Mouse (Mus musculus): Measurements from ENCODE around the gene Fah.

Gene Fah

DNA sequence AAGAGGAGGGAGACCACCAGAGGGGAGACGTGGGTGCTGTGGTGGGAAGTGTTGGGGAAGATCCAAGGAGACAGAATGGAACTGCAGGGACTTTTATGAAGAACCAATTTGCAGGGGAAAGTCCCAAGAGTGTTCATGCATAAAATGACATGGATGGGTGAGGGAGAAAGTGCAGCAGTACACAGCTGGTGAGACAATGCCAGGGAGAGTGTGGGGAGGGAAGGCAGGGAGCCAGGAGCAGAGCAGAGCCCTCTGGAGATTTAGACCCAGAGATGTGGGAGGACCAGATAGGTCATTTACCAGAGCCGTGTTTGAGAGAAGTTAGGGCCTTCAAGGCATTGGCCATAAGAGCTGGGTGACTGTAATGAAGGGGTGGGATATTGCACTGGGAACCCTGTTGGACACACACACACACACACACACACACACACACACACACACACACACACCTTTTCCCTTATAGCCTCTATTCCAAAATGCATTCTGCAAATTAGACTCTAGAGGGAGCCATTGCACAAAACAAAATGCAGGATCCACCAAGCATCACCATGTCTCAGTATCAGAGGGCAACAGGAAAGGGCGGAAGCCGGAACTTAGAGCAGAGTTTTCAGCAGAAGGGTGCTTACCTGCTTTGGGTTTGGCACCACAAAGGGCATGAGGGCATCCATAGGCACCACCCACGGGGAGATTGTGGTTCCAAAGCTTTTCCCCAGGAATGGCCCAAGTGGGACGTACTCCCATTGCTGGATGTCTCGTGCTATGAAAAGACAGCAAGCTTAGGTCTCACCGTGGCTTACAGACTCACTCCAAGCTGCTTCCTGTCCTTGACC is 12.2 kb downstream of the Fah start:
- no peak for DNase-seq

DNA sequence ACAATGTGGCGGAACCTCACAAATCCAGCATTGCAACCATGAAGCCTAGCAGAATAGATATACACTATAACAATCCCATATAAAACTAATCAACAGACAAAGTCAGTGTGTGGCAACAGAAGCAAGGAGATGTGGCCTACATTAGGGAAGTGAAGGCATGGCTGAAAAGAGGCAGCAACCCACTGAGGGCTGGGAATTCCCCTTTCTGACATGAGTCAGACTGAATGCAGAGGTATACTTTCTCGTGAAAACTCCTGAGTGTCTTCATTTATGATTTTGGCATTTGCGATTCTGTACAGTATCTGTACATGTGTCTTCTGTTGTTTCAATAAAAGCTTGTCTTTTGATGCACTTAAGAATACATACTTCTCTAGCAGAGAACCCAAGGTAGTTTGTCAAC is 15.2 kb downstream of the Fah start:
- no peak for DNase-seq

DNA sequence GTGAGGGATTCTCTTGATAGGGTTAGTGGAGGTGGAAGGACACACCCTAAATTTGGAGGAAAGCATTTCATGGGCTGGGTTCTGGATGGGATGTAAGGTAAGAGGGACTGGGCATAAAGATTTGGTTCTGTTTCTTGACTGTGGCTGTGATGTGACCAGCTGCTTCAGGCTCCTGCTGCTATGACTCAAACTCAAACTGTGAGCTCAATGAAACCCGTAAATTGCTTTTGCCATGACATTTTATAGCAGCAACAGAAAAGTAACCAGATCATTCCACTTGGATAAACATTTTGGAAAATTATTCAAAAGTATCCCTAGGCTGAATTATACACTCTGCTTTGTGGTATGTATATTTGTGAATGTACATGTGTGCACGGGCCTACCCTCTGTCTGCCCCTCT is 15.9 kb downstream of the Fah start:
- DNase-seq, result no peak

DNA sequence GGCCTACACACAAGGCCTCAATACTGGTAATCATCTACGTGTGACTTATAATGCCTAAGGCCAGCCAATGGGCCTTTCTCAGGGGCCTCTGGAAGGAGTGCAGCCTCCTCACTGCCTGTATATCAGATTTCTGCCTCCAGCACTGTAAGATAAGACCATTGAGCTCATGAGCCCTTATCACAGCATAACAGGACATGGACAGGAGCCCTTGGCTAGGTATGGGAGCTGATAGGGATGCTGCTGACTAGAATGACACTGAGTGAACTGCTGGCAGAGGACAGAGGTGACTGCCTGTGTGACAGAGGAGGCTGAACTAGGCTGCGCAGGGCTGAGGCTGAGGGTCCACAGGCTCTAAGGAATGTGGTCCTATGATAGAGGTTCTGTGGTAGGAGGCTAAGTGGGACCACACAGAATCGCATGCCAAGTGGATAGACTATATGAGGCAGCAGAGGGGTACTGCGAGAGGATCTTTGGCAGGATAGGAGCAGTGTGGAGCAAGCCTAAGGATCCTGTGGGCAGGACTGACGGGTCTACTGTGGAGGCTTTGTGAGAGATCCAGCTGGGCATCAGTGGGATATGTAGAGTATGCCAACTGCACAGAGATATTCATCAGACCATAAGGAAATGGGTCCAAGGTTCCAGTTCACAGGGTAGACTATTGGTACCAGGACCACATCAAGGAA is 19.3 kb downstream of the Fah start:
- DNase-seq, result no peak

DNA sequence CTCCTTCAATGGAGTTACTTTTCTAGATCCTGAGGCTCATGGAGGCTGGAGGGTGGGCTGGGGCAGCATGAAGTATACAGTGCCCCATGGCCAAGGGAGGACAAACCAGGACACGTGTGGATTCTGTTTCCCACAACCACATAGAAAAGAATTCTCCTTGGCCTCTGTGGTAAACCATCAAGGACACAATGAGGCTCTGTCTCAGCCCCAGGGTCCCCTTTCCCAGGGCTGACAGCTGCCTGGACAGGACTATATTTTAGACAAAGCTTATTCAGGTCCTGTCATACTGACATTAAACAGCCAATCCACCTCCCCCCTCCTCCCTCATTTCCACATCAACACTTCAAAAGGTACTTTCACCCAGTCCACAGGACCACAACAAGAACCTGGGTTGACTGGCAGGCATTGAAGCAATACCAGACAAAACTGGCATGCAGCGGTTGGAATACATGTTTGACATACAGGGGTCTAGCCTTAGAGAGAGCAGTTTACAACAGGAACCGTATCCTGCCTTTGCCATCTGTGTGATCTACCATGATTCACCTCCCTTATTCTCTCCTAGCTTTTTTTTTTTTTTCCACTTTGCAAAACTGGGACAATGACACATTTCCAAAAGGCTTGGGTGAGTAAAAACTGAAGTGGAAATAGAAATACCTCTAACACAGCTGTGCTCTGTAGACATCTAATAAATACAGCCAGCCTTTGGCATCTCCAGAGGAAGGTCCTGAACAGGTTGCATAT is 20.0 kb downstream of the Fah start:
- no peak for DNase-seq

DNA sequence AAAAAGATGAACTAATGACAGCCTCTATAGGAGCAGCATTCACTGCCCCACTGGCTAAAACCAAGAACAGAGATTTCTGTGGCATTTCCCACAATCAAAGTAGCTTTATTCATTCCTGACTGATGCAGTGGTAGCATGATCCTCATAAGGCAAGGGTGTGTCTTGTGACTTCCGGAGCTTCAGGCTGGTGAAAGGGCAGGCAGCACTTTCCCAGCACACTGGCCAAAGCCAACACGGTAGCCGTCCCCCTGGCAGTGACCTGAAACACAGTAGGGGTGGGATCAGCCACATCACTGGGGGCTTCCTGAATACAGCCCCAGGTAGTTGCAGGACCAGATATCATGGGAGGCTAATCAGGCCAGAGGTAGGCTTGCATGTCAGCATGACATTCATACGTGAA is 21.4 kb downstream of the Fah start:
- DNase-seq, result no peak

DNA sequence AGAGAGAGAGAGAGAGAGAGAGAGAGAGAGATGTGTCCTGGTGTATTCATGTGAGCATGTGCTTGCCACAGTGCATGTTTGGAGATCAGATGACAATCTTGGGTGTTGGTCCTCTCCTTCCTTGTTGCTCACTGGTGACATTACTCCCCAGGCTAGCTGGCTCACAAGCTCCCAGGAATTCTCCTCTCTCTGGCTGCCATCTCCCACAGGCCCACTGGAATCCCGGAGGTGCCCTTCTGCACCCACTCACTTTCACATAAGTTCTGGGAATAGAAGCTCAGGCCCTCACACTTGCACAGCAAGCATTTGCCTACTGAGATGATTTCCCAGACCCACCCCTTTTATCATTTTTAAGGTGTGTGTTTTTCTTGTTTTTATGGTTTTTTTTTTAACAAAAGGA is 26.8 kb downstream of the Fah start:
- DNase-seq, result no peak

DNA sequence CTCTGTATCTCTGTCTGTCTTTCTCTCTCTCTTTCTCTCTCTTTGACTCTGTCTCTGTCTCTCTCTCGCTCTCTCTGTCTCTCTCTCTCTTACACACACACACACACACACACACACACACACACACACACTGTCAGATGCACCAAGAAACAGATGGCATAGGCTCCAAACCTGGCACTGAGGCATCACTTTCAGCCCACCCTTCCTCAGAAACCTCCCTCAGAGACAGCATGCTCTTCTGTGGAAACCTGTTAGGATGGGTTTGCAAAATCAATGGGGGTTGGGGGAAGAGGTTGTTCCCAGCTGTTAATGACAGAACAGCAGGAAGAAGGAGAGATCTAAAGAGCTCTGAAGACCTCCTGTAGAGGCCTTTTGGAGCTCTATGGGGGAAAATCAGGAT is 27.7 kb downstream of the Fah start:
- DNase-seq, result peak; percentile 72

DNA sequence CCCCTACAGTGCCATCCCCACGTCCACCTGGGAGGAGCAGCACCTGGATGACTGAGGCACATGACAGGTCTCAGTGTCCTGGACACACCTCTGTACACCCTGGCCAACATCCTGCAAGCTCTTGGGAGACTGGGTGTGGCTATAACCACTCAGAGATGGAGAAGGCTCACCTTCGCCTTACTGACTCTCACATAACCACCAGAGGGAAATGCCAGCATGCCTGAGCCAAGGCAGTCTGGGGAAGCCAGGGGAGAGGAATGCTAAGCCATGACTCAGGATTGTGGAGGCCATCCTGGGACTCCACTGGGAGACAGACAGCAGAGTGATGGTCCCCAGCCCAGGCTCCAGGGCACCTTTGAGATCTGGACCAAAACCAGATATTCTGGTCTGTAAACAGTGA is 29.5 kb downstream of the Fah start:
- no peak for DNase-seq

DNA sequence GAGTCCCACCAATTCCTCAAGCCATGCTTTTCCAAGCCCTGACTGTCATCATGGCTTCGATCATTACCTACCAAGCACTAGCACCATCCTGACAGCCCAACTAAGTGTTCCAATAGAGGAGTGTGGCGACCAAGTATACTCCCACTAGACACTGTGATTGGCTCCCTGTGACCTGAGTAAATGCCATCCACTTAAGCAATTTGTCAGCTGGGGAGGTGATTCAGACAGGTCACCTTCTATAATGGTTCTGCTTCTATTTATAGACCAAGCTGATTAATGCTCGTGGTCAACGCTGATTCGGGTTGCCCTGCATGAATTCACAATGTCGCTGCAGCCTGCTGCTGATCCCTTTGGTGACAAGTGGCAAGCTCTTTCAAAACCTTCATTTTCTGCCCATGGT is 40.3 kb downstream of the Fah start:
- DNase-seq, result no peak

DNA sequence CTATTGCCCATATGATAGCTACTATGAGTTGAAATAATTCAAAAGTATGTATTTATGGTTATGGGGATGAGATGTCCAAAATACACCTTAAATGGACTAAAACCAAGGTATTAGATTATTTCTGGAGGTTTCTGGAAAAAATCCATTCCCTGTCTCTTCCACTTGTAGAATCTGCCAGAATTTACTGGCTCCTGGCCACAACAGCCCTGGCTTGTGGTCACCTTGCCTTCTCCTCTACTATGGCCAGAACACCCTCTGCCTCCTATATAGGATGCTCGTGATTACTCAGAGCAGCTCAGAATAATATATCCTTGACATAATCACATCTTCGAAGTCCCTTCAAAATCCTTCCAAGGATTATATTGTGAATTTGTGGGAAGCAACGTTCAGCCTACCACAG is 42.3 kb downstream of the Fah start:
- DNase-seq, result no peak

DNA sequence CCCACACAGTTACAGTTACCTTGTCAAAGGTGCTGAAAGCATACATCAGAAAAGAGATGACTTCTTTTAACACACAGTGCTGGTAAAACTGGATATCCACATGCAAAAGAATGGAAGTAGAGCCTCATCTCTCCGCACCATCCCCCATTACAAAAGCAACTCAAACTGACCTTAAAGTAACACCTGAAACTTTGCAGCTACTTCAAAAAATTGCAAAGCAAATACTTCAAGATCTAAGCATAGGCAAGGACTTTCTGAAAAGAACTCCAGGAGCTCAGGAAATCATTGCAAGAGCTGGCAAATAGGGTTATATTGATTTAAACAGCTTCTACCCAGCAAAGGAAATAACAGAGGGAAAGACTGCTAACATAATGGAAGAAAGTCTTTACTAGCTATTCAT is 46.0 kb downstream of the Fah start:
- DNase-seq, result no peak

DNA sequence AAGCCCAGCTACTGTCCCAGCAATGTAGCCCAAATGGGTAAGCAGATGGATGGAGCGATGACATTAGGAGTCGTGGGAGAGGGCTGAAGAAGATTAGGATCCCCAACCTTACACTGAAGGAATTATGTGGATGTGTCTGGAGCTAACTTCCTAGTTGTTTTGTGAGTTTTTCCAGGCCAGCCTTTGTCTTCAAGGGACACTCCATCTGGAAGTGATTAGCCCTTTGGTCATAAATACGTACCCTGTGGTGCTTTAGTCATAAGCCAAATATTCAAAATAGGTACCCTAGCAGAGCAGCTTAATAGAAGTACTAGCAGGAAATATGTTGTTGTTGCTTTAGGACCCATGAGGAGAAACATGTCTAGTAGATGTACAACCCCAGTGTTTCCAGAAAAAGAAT is 49.2 kb downstream of the Fah start:
- no peak for DNase-seq

DNA sequence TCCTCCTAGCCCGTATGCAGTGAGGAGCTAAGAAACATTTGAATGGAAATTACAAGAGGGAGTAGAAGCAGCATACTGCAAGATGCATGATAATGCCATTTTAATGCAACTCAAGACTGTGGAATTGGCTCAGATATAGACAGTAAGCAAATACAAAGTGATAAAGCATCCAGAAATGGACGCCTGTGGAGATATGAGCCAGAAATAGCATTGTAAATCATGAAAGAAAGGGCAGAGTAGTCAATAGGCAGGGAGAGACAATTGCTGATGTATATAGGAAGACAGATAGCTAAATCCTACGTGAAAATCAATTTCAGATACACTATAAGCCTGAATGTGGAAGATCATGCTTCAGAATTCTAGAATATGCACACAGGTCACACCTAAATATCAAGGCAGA is 51.2 kb downstream of the Fah start:
- DNase-seq, result no peak

DNA sequence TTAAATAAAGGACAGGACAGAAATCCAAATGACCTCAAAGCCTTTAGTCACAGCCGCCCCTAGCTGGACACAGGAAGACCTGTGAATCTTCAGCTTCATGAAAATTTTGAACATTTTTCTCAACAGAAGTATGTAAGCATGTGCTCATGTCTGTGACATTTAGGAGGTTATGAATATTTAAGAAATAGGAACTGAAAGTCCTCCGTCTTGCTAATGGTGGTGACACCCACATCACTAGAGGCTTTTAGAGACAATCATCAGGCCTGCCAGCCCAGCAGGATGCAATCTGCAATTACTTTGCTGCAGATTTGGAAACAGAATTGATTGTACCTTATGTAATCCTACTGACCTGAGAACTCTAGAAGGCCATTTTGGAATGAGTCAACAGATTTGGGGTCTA is 55.0 kb downstream of the Fah start:
- no peak for DNase-seq

DNA sequence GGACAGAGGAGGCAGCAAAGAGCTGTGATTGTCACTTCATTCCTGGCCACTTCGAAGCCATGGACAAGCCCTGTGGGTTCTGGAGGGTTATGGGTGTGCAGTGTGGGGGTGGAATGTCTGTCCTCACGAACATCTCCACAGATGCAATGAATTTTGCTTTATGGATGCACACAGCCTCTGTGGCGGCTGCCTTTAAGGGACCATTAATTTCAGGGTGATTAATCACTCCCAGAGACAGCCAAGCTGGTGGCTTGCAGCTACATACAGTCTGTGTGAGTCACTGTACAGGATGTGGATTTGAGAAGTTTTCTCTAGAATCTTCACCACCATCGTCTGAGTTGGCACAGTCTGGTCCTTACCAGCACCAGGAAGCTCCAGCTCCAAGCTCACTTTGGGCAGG is 59.9 kb downstream of the Fah start:
- no peak for DNase-seq

DNA sequence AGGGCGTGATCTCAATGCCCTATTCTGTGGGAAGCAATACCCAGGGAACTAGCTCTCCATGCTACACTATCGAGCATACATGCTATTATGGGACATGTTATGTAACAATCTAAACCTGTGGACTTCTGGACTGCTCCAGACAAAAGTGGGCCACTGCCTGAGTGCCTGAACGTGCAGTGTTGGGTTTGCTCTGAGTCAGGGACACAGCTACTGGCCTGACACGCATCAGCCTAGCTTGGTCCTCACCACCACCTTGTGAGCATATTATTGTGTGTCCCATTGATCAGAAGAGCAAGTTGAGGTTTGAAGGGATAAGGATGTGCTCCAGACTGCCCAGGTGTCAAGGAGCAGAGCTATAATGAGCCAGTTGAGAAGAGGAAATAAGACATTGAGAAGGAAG is 61.6 kb downstream of the Fah start:
- DNase-seq, result no peak

Measured in layer of hippocampus, adult 9-11 months (tissue).